Mouse (Mus musculus) embryonic facial prominence, embryonic 10.5 days (tissue): ENCODE measurements at regions not wholly inside any gene's neighbourhood (a gene's known extent, or its start where the extent isn't known, plus 50 kb on each side); places are given as distances from the start of the nearest gene placed in this dataset.

ENCODE experiments used
- DNase-seq: peaks from one replicate; pipeline ENCODE4 v3.0.0-alpha.2; 2017; ENCODE audit warnings: low spot score
- H3K27ac ChIP-seq: fragments of 300-500 bp; sonication (generic); replicated peaks from 2 replicates; pipeline ENCODE4 v1.5.1; 2016; ENCODE audit warnings: mild to moderate bottlenecking
- H3K27me3 ChIP-seq: fragments of 300-500 bp; sonication (generic); replicated peaks from 2 replicates; pipeline ENCODE4 v1.6.1; 2016; ENCODE audit warnings: low read depth, mild to moderate bottlenecking; ENCODE audit not compliant: poor library complexity, severe bottlenecking
- H3K36me3 ChIP-seq: fragments of 300-500 bp; sonication (generic); replicated peaks from 2 replicates; pipeline ENCODE4 v1.6.1; 2016; ENCODE audit warnings: mild to moderate bottlenecking, moderate library complexity
- H3K4me1 ChIP-seq: fragments of 300-500 bp; sonication (generic); 2 replicates; pipeline ENCODE4 v1.6.1; 2016
- H3K4me3 ChIP-seq: fragments of 300-500 bp; sonication (generic); 2 replicates; pipeline ENCODE4 v1.5.1; 2016; ENCODE audit warnings: mild to moderate bottlenecking, moderate library complexity
- H3K9me3 ChIP-seq: fragments of 300-500 bp; sonication (generic); 2 replicates; pipeline ENCODE4 v1.6.1; 2016; ENCODE audit warnings: mild to moderate bottlenecking
- WGBS: fragments of 180-500 bp; shearing (Covaris S2); methylation state at CpG from one replicate; pipeline ENCODE4 v1.1.7; 2016; 5-methylcytosine and 5-hydroxymethylcytosine counted together

GRCm38 (mm10) chr3:140091900-140092299 is 886.4 kb downstream of the Stpg2 start:
- DNase-seq, result peak; percentile 22
- Histone ChIP-seq H3K4me3 (no peak overlapping the region), H3K36me3 (no peaks in the 10 kb centered on the region), H3K9me3 (no peaks in the 10 kb centered on the region), H3K27ac (no peak overlapping the region), H3K4me1 (no peaks in the 10 kb centered on the region), H3K27me3 (no peaks in the 10 kb centered on the region)
- WGBS, result 53% methylated on average over 2 of the region's 2 CpGs

- Histone ChIP-seq H3K4me3 (no peak overlapping the region), H3K27ac (no peak overlapping the region), H3K4me1 (no peaks in the 10 kb centered on the region), H3K9me3 (no peaks in the 10 kb centered on the region), H3K36me3 (no peaks in the 10 kb centered on the region), H3K27me3 (no peaks in the 10 kb centered on the region)
- DNase-seq, result no peak
Observed at GRCm38 (mm10) chr3:140096854-140097540, 891.5 kb downstream of the Stpg2 start.

GRCm38 (mm10) chr3:140109401-140109800 is 903.9 kb downstream of the Stpg2 start:
- Histone ChIP-seq H3K4me3 (no peak overlapping the region), H3K4me1 (no peaks in the 10 kb centered on the region), H3K9me3 (no peaks in the 10 kb centered on the region), H3K27me3 (no peaks in the 10 kb centered on the region), H3K36me3 (no peaks in the 10 kb centered on the region), H3K27ac (no peak overlapping the region)
- no peak for DNase-seq
- 68% methylated on average over 4 of the region's 4 CpGs for WGBS

DNA sequence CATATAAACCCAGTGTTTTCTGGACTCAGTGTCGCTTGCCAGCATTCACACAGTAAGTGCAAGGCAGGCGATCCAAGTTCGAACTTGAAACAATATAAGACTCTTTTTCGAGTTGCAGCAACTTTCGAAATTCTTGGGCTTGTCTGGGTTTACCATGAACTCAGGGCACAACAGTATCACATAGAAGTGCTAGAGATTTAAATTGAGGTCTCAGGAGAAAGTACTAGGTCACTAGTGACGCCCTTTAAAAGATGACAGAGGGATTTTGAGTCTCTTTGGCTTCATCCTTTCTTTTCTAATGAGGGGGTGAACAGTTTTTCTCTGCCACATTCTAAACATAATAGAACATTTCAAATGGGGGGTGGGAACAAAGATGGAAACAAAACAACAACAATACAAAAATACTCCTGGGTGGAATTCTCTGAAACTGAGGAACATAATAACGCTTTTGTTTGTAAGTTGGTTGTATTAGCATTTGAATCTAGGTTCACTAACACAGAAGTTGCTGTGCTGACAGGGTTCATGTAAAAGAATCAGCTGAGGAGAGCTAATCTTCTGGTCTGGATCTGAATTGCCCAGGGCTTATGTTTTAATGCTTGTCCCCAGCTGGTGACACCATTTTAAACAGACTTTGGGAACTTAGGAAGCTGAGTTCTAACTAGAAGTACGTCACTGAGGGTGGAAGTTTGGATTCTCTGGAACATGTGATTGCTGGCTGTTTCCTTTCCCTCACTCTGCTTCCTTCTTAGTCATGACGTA is 906.1 kb downstream of the Stpg2 start:
- H3K9me3 ChIP-seq, result no peaks in the 10 kb centered on the region
- 83% methylated on average over 9 of the region's 9 CpGs for WGBS
- no peak overlapping the region for H3K27ac ChIP-seq
- H3K4me1 ChIP-seq, result no peaks in the 10 kb centered on the region
- H3K4me3 ChIP-seq, result no peak overlapping the region
- H3K27me3 ChIP-seq, result no peaks in the 10 kb centered on the region
- H3K36me3 ChIP-seq, result no peaks in the 10 kb centered on the region
- no peak for DNase-seq

GRCm38 (mm10) chr3:140115116-140115515 is 909.6 kb downstream of the Stpg2 start:
- 62% methylated on average over 1 of the region's 1 CpGs for whole genome bisulfite sequencing
- Histone ChIP-seq H3K36me3 (no peaks in the 10 kb centered on the region), H3K4me3 (no peak overlapping the region), H3K27me3 (no peaks in the 10 kb centered on the region), H3K27ac (no peak overlapping the region), H3K4me1 (no peaks in the 10 kb centered on the region), H3K9me3 (no peaks in the 10 kb centered on the region)
- no peak for DNase-seq

DNA sequence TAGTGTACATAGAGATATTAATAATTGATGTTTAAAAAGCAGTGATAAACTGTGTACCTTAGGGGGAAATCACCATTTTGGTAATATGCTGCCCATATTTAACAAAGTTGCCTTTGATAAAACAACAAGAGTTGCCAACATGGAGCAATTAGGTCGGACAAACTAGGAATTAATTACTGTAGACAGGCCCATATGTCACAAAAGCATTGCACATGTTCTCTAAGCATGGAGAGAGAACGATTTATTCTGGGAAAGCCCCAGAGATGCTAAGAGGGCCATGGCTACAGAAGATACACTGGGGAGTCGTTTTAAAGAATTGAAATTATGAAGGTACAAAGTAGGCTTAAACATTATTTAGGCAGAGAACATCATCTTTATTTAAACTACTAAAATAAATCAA is 921.8 kb downstream of the Stpg2 start:
- no peak overlapping the region for H3K27ac ChIP-seq
- H3K36me3 ChIP-seq, result no peaks in the 10 kb centered on the region
- peaks cover 6% of the 10 kb centered on the region; the same call in 1 of the 2 replicates for H3K4me1 ChIP-seq
- 76% methylated on average over 3 of the region's 3 CpGs for WGBS
- DNase-seq, result no peak
- H3K27me3 ChIP-seq, result no peaks in the 10 kb centered on the region
- H3K9me3 ChIP-seq, result no peaks in the 10 kb centered on the region
- no peak overlapping the region for H3K4me3 ChIP-seq

DNA sequence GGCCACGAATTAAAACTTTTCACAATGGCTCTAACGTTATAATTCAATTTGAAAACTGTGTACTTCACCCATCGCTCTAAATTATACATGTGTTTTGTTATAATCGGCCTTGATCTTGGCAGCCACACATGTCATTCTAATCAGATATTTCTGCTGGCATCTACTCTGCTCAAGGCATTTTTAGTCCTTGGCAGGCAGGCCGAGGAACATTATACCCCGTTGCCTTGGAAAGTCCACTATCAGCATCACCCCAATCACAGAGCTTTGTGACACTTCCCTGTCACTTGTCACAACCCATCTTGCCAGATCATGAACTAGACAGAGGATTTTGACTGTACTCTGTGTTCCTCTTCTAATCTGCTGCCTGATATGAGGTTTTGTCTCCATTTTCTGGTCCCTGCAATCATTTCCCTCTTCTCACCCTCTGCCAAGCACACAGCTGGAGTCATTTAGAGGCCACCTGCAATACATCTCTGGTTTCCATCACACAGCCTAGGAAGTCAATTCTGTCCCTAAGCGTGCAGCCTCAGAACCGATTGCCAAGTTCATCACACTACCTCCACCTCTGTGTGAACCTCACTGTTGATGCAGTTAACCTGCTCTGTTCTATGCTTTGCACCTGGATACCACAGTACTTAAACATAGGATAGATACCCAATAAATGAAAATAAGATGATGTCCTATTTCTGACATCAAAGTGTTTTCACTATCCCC is 923.7 kb downstream of the Stpg2 start:
- H3K4me1 ChIP-seq, result peaks cover 6% of the 10 kb centered on the region; the same call in 1 of the 2 replicates
- no peaks in the 10 kb centered on the region for H3K9me3 ChIP-seq
- no peak overlapping the region for H3K27ac ChIP-seq
- peak; percentile 33 for DNase-seq
- no peaks in the 10 kb centered on the region for H3K27me3 ChIP-seq
- no peak overlapping the region for H3K4me3 ChIP-seq
- 79% methylated on average over 8 of the region's 8 CpGs for WGBS
- no peaks in the 10 kb centered on the region for H3K36me3 ChIP-seq

- no peaks in the 10 kb centered on the region for H3K4me1 ChIP-seq
- no peak overlapping the region for H3K4me3 ChIP-seq
- no peak overlapping the region for H3K27ac ChIP-seq
- no peaks in the 10 kb centered on the region for H3K9me3 ChIP-seq
- WGBS, result 91% methylated on average over 2 of the region's 2 CpGs
- no peak for DNase-seq
- no peaks in the 10 kb centered on the region for H3K27me3 ChIP-seq
- H3K36me3 ChIP-seq, result no peaks in the 10 kb centered on the region
Observed at GRCm38 (mm10) chr3:140143900-140144299, 938.4 kb downstream of the Stpg2 start.

GRCm38 (mm10) chr3:140147158-140147933 is 941.9 kb downstream of the Stpg2 start:
- Histone ChIP-seq H3K36me3 (no peaks in the 10 kb centered on the region), H3K4me1 (no peaks in the 10 kb centered on the region), H3K4me3 (no peak overlapping the region), H3K9me3 (no peaks in the 10 kb centered on the region), H3K27ac (no peak overlapping the region), H3K27me3 (no peaks in the 10 kb centered on the region)
- DNase-seq, result no peak
- 89% methylated on average over 2 of the region's 2 CpGs for WGBS

DNA sequence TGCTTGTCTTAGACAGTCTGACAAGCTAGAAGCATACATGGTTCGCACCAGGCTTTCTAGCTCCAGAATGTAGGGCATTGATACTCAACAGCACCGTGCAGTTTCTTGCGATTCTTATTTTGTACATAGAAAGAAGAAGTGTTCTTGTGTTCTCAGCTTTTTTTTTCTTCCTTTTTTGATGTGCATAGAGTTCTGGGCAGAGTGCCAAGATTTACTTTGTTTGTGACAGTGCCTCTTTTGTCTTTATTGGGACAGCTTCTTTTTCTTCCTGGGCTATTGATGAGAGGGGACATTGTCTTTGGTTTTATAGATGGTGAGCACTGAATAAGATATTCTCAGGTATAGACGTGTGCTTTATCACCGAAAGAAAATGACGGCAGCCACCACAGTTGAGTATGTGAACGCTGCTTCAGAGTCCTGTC is 945.0 kb downstream of the Stpg2 start:
- no peak for DNase-seq
- H3K4me3 ChIP-seq, result no peak overlapping the region
- no peaks in the 10 kb centered on the region for H3K36me3 ChIP-seq
- H3K9me3 ChIP-seq, result no peaks in the 10 kb centered on the region
- H3K27me3 ChIP-seq, result no peaks in the 10 kb centered on the region
- H3K4me1 ChIP-seq, result no peaks in the 10 kb centered on the region
- WGBS, result 84% methylated on average over 7 of the region's 7 CpGs
- H3K27ac ChIP-seq, result no peak overlapping the region

- DNase-seq, result no peak
- WGBS, result 94% methylated on average over 2 of the region's 2 CpGs
Observed at GRCm38 (mm10) chr3:140179471-140179870, 974.0 kb downstream of the Stpg2 start.

GRCm38 (mm10) chr3:140182690-140183089 is 977.2 kb downstream of the Stpg2 start:
- Histone ChIP-seq H3K36me3 (no peaks in the 10 kb centered on the region), H3K27me3 (no peaks in the 10 kb centered on the region), H3K9me3 (no peaks in the 10 kb centered on the region), H3K4me1 (no peaks in the 10 kb centered on the region), H3K27ac (no peak overlapping the region), H3K4me3 (no peak overlapping the region)
- DNase-seq, result no peak
- 85% methylated on average over 4 of the region's 4 CpGs for WGBS

More at GRCm38 (mm10) chr3:140179471-140179870, 974.0 kb downstream of the Stpg2 start:
- Histone ChIP-seq H3K4me1 (no peaks in the 10 kb centered on the region), H3K27ac (no peak overlapping the region), H3K27me3 (no peaks in the 10 kb centered on the region), H3K4me3 (no peak overlapping the region), H3K36me3 (no peaks in the 10 kb centered on the region), H3K9me3 (no peaks in the 10 kb centered on the region)
